Mouse (Mus musculus): ENCODE data around the gene Setd5. TPM values are rescaled to one million over a fixed set of nuclear protein-coding genes. Genes with fewer than 3 reads are reported as not detected.

Setd5 gene
- polyA plus RNA-seq, 1 experiment from 2014 or later = 58.7 TPM

DNA sequence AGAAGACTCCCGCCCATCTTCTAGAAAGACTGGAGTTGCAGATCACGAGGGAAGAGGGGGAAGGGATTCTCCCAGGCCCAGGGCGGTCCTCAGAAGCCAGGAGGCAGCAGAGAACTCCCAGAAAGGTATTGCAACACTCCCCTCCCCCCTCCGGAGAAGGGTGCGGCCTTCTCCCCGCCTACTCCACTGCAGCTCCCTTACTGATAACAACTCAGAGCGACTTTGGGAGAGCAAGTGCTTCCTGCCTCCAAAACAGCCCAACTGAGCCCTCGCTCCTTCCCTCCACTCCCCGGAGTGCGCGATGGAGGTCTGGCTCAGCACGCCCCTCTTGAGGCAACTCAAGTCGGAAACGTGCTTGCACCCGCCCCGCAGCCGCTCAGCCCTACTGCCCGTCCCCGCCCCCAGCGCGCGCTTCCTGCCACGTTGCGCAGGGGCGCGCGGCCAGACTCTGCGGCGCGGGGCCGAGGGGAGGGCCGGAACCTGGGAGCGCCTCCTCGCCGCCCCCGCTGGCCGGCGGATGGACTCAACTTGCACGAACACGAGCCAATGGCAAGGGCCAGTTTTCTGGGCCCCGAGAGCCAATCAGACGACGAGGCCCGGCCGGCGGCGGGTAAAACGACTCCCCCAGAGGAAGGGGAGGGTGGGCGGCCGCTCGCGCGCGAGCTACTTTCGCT lies 1.0 kb upstream of the Setd5 start:
- H3K9ac ChIP-seq = peak overlapping the region; percentile 57
- no peaks in the 10 kb centered on the region for H3K27me3 ChIP-seq (ENCODE audit: control insufficient read depth, insufficient read depth, low read length)
- ATAC-seq (ENCODE audit: low FRiP score) = peak; percentile 85
- peak; percentile 95 for DNase-seq (ENCODE audit: low spot score)
- under 1% methylated on average over 53 of the region's 55 CpGs for WGBS
- H3K27ac ChIP-seq = peak overlapping the region; percentile 99
- H3K36me3 ChIP-seq (replicated peaks; ENCODE audit: control insufficient read depth, insufficient read depth) = peaks cover 5% of the 10 kb centered on the region; the same call in 1 of the 2 replicates
- H3K9me3 ChIP-seq (ENCODE audit: control insufficient read depth, low read length) = no peaks in the 10 kb centered on the region
- H3K4me1 ChIP-seq (replicated peaks; ENCODE audit: control insufficient read depth, insufficient read depth, low read length) = peaks cover 40% of the 10 kb centered on the region
- H3K4me3 ChIP-seq (replicated peaks; ENCODE audit: low read length) = peak overlapping the region; percentile 75
- peak overlapping the region; percentile 66 for H3K4me2 ChIP-seq (replicated peaks)

DNA sequence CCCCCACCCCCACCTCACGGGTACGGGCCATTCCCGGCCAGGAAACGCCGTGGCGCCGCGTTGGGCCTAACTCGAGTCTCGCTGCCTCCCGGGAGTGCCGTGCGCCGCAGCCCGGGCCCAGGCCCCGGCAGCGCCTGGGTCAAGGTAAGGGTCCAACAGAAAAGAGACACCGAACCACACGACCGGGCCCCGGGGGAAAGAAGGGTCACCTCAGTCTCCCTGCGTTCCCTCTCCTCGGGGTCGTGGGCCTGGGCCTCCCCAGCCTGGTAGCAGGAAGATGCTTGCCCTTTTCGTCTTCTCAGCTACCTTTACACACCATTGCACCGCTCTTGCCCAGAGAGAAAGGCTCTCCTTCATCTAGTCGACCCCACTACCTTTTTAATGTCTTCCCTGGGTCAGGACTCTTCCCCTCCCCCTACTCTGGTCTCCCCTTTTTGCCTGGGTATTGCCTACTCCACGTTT lies 435 bp downstream of the Setd5 start:
- Histone ChIP-seq H3K9ac (peak overlapping the region; percentile 97), H3K36me3 (replicated peaks; ENCODE audit: control insufficient read depth, insufficient read depth) (no peaks in the 10 kb centered on the region), H3K27me3 (ENCODE audit: control insufficient read depth, insufficient read depth, low read length) (no peaks in the 10 kb centered on the region), H3K4me2 (replicated peaks) (peak overlapping the region; percentile 82), H3K4me1 (replicated peaks; ENCODE audit: control insufficient read depth, insufficient read depth, low read length) (peaks cover 52% of the 10 kb centered on the region), H3K9me3 (ENCODE audit: control insufficient read depth, low read length) (no peaks in the 10 kb centered on the region), H3K4me3 (replicated peaks; ENCODE audit: low read length) (peak overlapping the region; percentile 75), H3K27ac (peak overlapping the region; percentile 99)
- ATAC-seq (ENCODE audit: low FRiP score) = no peak
- WGBS = 0% methylated on average over 25 of the region's 28 CpGs
- no peak for DNase-seq (ENCODE audit: low spot score)

DNA sequence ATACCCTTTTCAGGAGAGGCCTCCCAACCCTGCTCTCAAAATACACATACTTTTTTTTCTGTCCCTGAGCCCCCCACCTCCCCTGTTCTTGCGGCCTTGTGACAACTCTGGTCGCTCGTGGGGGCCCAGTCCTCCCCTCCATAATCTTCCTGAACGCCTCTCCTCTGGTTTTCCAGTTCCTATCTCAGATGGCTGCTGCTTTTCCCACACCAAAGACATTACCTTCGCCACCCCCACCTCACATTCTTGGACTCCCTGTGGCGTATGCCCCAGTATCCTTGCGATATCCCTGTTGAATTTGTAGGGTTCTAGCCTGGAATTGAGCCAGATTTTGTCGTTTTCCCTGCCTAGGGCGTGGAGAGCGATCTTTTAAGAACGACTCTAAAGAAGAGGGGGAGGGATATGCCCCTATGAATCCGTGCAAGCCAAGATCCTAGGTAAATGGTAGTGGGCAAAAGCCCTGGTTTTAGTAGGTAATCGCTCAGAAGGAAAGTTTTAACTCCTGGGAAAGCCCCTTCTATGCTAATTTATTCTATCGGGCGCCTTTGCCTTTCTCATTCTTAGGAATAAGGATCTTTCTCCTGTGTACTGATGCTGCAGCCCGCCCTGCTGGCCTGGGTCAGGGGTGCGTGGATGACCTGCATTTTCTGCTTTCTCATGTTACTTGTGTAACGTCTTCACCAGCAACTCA lies 1.0 kb downstream of the Setd5 start:
- H3K27ac ChIP-seq = peak overlapping the region; percentile 99
- H3K9me3 ChIP-seq (ENCODE audit: control insufficient read depth, low read length) = no peaks in the 10 kb centered on the region
- DNase-seq (ENCODE audit: low spot score) (peak; percentile 48), ATAC-seq (ENCODE audit: low FRiP score) (no peak)
- peak overlapping the region; percentile 97 for H3K9ac ChIP-seq
- no peaks in the 10 kb centered on the region for H3K36me3 ChIP-seq (replicated peaks; ENCODE audit: control insufficient read depth, insufficient read depth)
- H3K27me3 ChIP-seq (ENCODE audit: control insufficient read depth, insufficient read depth, low read length) = no peaks in the 10 kb centered on the region
- H3K4me3 ChIP-seq (replicated peaks; ENCODE audit: low read length) = peak overlapping the region; percentile 75
- WGBS = under 1% methylated on average over 18 of the region's 18 CpGs
- peaks cover 58% of the 10 kb centered on the region for H3K4me1 ChIP-seq (replicated peaks; ENCODE audit: control insufficient read depth, insufficient read depth, low read length)
- peak overlapping the region; percentile 82 for H3K4me2 ChIP-seq (replicated peaks)

DNA sequence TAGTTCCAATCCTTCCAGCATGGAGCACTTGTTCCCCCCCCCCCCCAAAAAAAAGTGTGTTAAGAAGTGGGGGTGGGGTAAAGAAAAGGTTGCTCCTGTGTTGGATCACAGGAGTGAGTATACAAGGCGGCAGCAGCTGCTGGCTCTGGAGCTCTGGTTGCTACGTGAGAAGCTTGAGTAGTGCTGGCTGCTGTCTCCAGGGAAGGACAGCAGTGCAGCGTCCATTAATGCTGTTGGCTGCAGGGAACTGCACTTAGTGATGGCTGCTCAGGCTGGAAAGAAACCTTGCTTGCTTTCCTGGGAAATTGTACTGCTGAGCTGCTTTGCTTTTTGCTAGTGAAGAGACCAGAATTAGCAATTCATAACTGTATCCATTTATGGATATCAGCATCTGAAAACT lies 2.3 kb downstream of the Setd5 start:
- Histone ChIP-seq H3K4me2 (replicated peaks) (peak overlapping the region; percentile 82), H3K4me3 (replicated peaks; ENCODE audit: low read length) (peak overlapping the region; percentile 75), H3K27me3 (ENCODE audit: control insufficient read depth, insufficient read depth, low read length) (no peaks in the 10 kb centered on the region), H3K36me3 (replicated peaks; ENCODE audit: control insufficient read depth, insufficient read depth) (no peaks in the 10 kb centered on the region), H3K27ac (peak overlapping the region; percentile 69), H3K4me1 (replicated peaks; ENCODE audit: control insufficient read depth, insufficient read depth, low read length) (peaks cover 63% of the 10 kb centered on the region), H3K9ac (peak overlapping the region; percentile 97), H3K9me3 (ENCODE audit: control insufficient read depth, low read length) (no peaks in the 10 kb centered on the region)
- DNase-seq (ENCODE audit: low spot score) (peak; percentile 61), ATAC-seq (ENCODE audit: low FRiP score) (no peak)
- WGBS = 0% methylated on average over 3 of the region's 3 CpGs

DNA sequence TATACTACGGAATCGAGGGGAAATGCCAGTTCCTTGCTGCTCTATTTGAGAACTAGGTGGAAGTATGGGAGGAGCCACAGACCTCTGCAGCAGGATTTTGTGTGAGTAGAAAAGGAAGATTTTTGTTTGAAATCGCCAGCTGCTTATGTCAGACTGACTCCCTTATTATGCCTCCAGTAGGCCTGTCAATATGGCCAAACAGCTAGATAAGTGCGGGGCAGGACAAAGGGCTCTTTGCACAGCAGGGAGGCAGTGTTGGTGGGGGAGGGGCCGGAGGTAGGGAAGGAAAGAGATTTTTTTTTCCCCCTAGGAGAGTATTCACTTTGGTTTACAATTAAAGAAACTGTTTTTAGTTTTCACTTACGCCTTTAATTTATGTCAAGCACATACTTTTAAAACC lies 5.1 kb downstream of the Setd5 start:
- peak overlapping the region; percentile 36 for H3K4me2 ChIP-seq (replicated peaks)
- H3K27ac ChIP-seq = peak overlapping the region; percentile 59
- H3K9me3 ChIP-seq (ENCODE audit: control insufficient read depth, low read length) = no peaks in the 10 kb centered on the region
- DNase-seq (ENCODE audit: low spot score) = no peak
- no peak overlapping the region for H3K4me3 ChIP-seq (replicated peaks; ENCODE audit: low read length)
- H3K9ac ChIP-seq = peak overlapping the region; percentile 45
- H3K27me3 ChIP-seq (ENCODE audit: control insufficient read depth, insufficient read depth, low read length) = no peaks in the 10 kb centered on the region
- no peaks in the 10 kb centered on the region for H3K36me3 ChIP-seq (replicated peaks; ENCODE audit: control insufficient read depth, insufficient read depth)
- ATAC-seq (ENCODE audit: low FRiP score) = no peak
- WGBS = 13% methylated on average over 6 of the region's 6 CpGs
- peaks cover 52% of the 10 kb centered on the region for H3K4me1 ChIP-seq (replicated peaks; ENCODE audit: control insufficient read depth, insufficient read depth, low read length)

DNA sequence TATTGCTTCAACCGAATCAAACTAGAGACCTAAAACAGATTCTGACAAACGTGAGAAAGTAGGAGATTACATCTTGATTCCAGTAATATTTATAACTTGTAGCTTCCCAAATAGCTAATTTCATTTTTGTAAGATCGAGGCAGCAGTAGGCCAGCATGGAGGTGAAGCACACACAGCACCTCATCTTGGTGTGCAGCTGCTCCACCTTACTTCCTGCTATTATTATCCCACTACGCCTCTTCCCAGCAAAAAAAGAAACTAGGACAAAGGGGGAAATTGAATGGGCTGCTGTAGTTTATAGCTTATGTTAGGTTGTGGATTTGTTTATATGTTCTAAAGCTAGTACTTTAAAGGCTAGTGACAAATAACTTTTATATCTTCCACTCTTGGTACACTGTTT lies 7.4 kb downstream of the Setd5 start:
- 69% methylated on average over 4 of the region's 4 CpGs for WGBS

DNA sequence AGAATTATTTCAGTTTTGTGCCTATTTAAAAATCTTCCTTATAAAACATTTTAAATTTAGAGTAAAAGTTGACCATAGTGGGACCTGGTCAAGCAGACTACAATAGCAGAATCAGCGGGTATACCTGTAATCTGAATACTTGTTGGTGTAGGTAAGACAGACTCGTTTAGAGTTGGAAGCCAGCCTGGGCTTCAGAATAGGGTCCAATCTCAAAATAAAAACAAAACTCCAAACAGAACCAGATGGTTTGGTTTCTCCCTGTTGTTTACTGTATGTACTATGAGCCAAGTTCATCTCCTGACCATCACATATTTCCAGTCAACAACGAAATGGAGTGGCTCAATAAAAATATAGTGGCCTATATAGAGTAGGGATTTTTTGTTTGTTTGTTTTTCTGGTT lies 16.0 kb downstream of the Setd5 start:
- no peaks in the 10 kb centered on the region for H3K27me3 ChIP-seq (ENCODE audit: control insufficient read depth, insufficient read depth, low read length)
- H3K4me1 ChIP-seq (replicated peaks; ENCODE audit: control insufficient read depth, insufficient read depth, low read length) = no peaks in the 10 kb centered on the region
- H3K27ac ChIP-seq = no peak overlapping the region
- no peak overlapping the region for H3K9ac ChIP-seq
- no peak for ATAC-seq (ENCODE audit: low FRiP score)
- H3K4me2 ChIP-seq (replicated peaks) = no peak overlapping the region
- no peak for DNase-seq (ENCODE audit: low spot score)
- 91% methylated on average over 3 of the region's 3 CpGs for WGBS
- H3K36me3 ChIP-seq (replicated peaks; ENCODE audit: control insufficient read depth, insufficient read depth) = no peaks in the 10 kb centered on the region
- no peak overlapping the region for H3K4me3 ChIP-seq (replicated peaks; ENCODE audit: low read length)
- no peaks in the 10 kb centered on the region for H3K9me3 ChIP-seq (ENCODE audit: control insufficient read depth, low read length)

More for the DNA sequence above, 7.4 kb downstream of the Setd5 start:
- Histone ChIP-seq H3K27me3 (ENCODE audit: control insufficient read depth, insufficient read depth, low read length) (no peaks in the 10 kb centered on the region), H3K4me1 (replicated peaks; ENCODE audit: control insufficient read depth, insufficient read depth, low read length) (peaks cover 39% of the 10 kb centered on the region), H3K4me3 (replicated peaks; ENCODE audit: low read length) (no peak overlapping the region), H3K36me3 (replicated peaks; ENCODE audit: control insufficient read depth, insufficient read depth) (no peaks in the 10 kb centered on the region), H3K27ac (no peak overlapping the region), H3K9ac (no peak overlapping the region), H3K9me3 (ENCODE audit: control insufficient read depth, low read length) (no peaks in the 10 kb centered on the region), H3K4me2 (replicated peaks) (no peak overlapping the region)
- DNase-seq (ENCODE audit: low spot score) = no peak
- no peak for ATAC-seq (ENCODE audit: low FRiP score)

DNA sequence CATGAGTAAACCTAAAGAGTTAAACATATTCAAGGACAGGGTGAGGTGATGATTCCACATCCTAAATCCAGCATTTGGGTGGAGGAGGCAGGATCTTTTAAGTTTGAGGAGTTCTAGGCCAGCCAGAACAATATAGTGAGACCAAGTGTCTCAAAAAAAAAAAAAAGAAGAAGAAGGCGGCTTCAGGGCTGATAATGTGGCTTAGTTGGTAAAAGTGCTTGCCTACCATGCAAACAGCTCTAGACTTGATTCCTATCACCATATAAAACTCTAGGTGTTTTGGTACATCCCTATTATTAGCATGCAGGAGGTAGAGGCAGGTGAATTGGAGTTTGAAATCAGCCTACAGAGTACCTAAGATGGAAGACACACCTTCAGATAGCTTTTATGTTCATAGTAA lies 18.4 kb downstream of the Setd5 start:
- Histone ChIP-seq H3K36me3 (replicated peaks; ENCODE audit: control insufficient read depth, insufficient read depth) (no peaks in the 10 kb centered on the region), H3K27ac (no peak overlapping the region), H3K4me2 (replicated peaks) (no peak overlapping the region), H3K27me3 (ENCODE audit: control insufficient read depth, insufficient read depth, low read length) (no peaks in the 10 kb centered on the region), H3K9ac (no peak overlapping the region), H3K4me3 (replicated peaks; ENCODE audit: low read length) (no peak overlapping the region), H3K4me1 (replicated peaks; ENCODE audit: control insufficient read depth, insufficient read depth, low read length) (peaks cover 7% of the 10 kb centered on the region; the same call in 1 of the 2 replicates), H3K9me3 (ENCODE audit: control insufficient read depth, low read length) (no peaks in the 10 kb centered on the region)
- 94% methylated on average over 1 of the region's 1 CpGs for WGBS
- DNase-seq (ENCODE audit: low spot score) (no peak), ATAC-seq (ENCODE audit: low FRiP score) (no peak)

DNA sequence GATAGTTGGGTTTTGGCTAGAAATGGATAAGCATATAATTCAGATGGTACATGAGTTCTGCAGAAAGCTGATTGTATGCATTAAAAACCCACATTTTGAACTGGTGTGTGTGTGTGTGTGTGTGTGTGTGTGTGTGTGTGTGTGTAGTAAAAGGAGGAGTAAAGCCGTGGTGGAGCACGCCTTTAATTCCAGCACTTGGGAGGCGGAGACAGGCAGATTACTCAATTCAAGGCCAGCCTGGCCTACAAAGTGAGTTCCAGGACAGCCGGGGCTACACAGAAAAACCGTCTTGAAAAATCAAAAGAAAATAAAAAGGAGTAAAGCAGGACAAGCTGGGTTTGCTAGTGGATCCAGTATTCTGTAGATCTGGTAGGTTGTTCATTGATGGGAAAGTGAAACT lies 20.5 kb downstream of the Setd5 start:
- H3K4me3 ChIP-seq (replicated peaks; ENCODE audit: low read length) = no peak overlapping the region
- 90% methylated on average over 5 of the region's 5 CpGs for WGBS
- no peaks in the 10 kb centered on the region for H3K36me3 ChIP-seq (replicated peaks; ENCODE audit: control insufficient read depth, insufficient read depth)
- H3K9me3 ChIP-seq (ENCODE audit: control insufficient read depth, low read length) = no peaks in the 10 kb centered on the region
- H3K4me2 ChIP-seq (replicated peaks) = no peak overlapping the region
- H3K4me1 ChIP-seq (replicated peaks; ENCODE audit: control insufficient read depth, insufficient read depth, low read length) = peaks cover 9% of the 10 kb centered on the region; the same call in 1 of the 2 replicates
- no peak overlapping the region for H3K9ac ChIP-seq
- H3K27ac ChIP-seq = no peak overlapping the region
- DNase-seq (ENCODE audit: low spot score) = no peak
- H3K27me3 ChIP-seq (ENCODE audit: control insufficient read depth, insufficient read depth, low read length) = no peaks in the 10 kb centered on the region
- no peak for ATAC-seq (ENCODE audit: low FRiP score)
